Mouse (Mus musculus) heart, adult 2 months (tissue): ENCODE results near the gene Gm3238. TPM values are rescaled to one million over a fixed set of nuclear protein-coding genes. Genes with fewer than 3 reads are reported as not detected.
A peak's percentile ranks its signal among the peaks of the same experiment; 100 is the strongest.
"Not testable (repeated sequence)": the region's sequence is repeated elsewhere in the genome, so short reads cannot be mapped to it uniquely, and the experiment has no call there.

Source experiments
- DNase-seq, 2 experiments: peaks; one replicate each; pipeline ENCODE4 v3.0.0; 2021
- H3K27ac ChIP-seq: fragments of 200-600 bp; 2 replicates; pipeline ENCODE4 v1.8.1; 2022
- H3K27me3 ChIP-seq: fragments of 200-500 bp; 2 replicates; pipeline ENCODE4 v1.6.1; 2012; ENCODE audit warnings: mild to moderate bottlenecking, low read length, inconsistent platforms, mixed read lengths; ENCODE audit not compliant: control insufficient read depth, insufficient read depth
- H3K36me3 ChIP-seq: fragments of 200-500 bp; 2 replicates; pipeline ENCODE4 v1.6.1; 2012; ENCODE audit warnings: low read length, inconsistent platforms; ENCODE audit not compliant: control insufficient read depth, insufficient read depth
- H3K4me1 ChIP-seq: fragments of 200-500 bp; 2 replicates; pipeline ENCODE4 v1.6.1; 2011; ENCODE audit warnings: low read length; ENCODE audit not compliant: control insufficient read depth, insufficient read depth
- H3K4me3 ChIP-seq: fragments of 200-600 bp; 2 replicates; pipeline ENCODE4 v1.8.1; 2022
- H3K79me2 ChIP-seq: fragments of 200-500 bp; replicated peaks from 2 replicates; pipeline ENCODE4 v1.6.1; 2012; ENCODE audit warnings: mild to moderate bottlenecking, inconsistent platforms, low read length, moderate library complexity, mixed read lengths; ENCODE audit not compliant: control insufficient read depth, insufficient read depth
- H3K9ac ChIP-seq: fragments of 200-500 bp; 2 replicates; pipeline ENCODE4 v1.6.1; 2012; ENCODE audit warnings: low read depth, mild to moderate bottlenecking, control low read depth, inconsistent platforms, low read length, mixed read lengths
- CTCF ChIP-seq: fragments of 200-600 bp; IDR thresholded peaks from 2 replicates; pipeline ENCODE4 v1.8.1; 2022; ENCODE audit warnings: antibody characterized with exemption, mild to moderate bottlenecking, moderate library complexity
- EP300 ChIP-seq: fragments of 200-500 bp; IDR thresholded peaks from 2 replicates; pipeline ENCODE4 v1.6.1; 2011; ENCODE audit warnings: low read depth, low read length, control low read depth; ENCODE audit not compliant: insufficient read depth
- POLR2A ChIP-seq: fragments of 200-500 bp; IDR thresholded peaks from 2 replicates; pipeline ENCODE4 v1.6.1; 2011; ENCODE audit warnings: mild to moderate bottlenecking, low read depth, low read length, control low read depth; ENCODE audit not compliant: insufficient read depth
- WGBS: fragments of 180-500 bp; shearing (Covaris S2); methylation state at CpG from one replicate; pipeline ENCODE4 v1.1.7; 2018; 5-methylcytosine and 5-hydroxymethylcytosine counted together
- intact Hi-C: fragments of 180-260 bp; cut with DNase I; formaldehyde crosslinking; loops from one replicate; pipeline ENCODE4 v1.15.1; 2025
- polyA plus RNA-seq: library from polyadenylated mRNA; depleted of rRNA; stranded (reverse); fragments of >200 nt; gene quantifications from 2 replicates; pipeline ENCODE4 v1.2.3, GENCODE M21; 2012
- total RNA-seq, 2 experiments: library from RNA; stranded (reverse); gene quantifications; 2 replicates each; pipeline ENCODE4 v1.2.3; 2021

Gm3238 gene
- total and polyA plus RNA-seq, 3 experiments: not detected

GRCm38 (mm10) chr10:77804095-77804494 is 33.0 kb upstream of the Gm3238 start:
- H3K9ac ChIP-seq: no peak overlapping the region
- H3K36me3 ChIP-seq: no peaks in the 10 kb centered on the region
- TF ChIP-seq POLR2A: no peak
- intact Hi-C loops: no loop called here
- no peaks in the 10 kb centered on the region for H3K4me1 ChIP-seq
- no peaks in the 10 kb centered on the region for H3K27me3 ChIP-seq
- 57% methylated on average over 3 of the region's 3 CpGs for whole genome bisulfite sequencing
- DNase-seq: no peak
- H3K27ac ChIP-seq: no peak overlapping the region
- no peaks in the 10 kb centered on the region for H3K79me2 ChIP-seq
- H3K4me3 ChIP-seq: no peak overlapping the region

- Histone ChIP-seq H3K79me2 (no peaks in the 10 kb centered on the region), H3K27me3 (no peaks in the 10 kb centered on the region), H3K27ac (no peak within 1 kb of the TSS), H3K4me3 (no peak within 1 kb of the TSS), H3K9ac (no peak within 1 kb of the TSS), H3K4me1 (no peaks in the 10 kb centered on the region), H3K36me3 (no peaks in the 10 kb centered on the region)
- WGBS: 71% methylated on average over 8 of the region's 8 CpGs
- DNase-seq: no peak
- TF ChIP-seq EP300 (no peak), POLR2A (no peak), CTCF (no peak)
- intact Hi-C loops: loop anchor here (5.0 kb wide), 1 partner anchor 172 kb away; no protein-coding TSS in a partner anchor
These were observed 27.9 kb upstream of the Gm3238 start, which contains the start of gene Gm19668 for GRCm38 (mm10) chr10:77798921-77799508. Gene Gm19668, minus strand, starts transcription at chr10:77799133.

- H3K9ac ChIP-seq, H3K4me1 ChIP-seq, H3K27me3 ChIP-seq, H3K79me2 ChIP-seq, H3K27ac ChIP-seq, H3K36me3 ChIP-seq, DNase-seq, H3K4me3 ChIP-seq: not testable (repeated sequence)
- WGBS: 57% methylated on average over 3 of the region's 3 CpGs
- intact Hi-C loops: loop anchor here (5.0 kb wide), 1 partner anchor 171 kb away; no protein-coding TSS in a partner anchor
These were observed 27.2 kb upstream of the Gm3238 start for GRCm38 (mm10) chr10:77798164-77798920.

GRCm38 (mm10) chr10:77797677-77798076 is 26.6 kb upstream of the Gm3238 start:
- DNase-seq: no peak
- Histone ChIP-seq H3K27me3 (no peaks in the 10 kb centered on the region), H3K9ac (no peak overlapping the region), H3K4me1 (no peaks in the 10 kb centered on the region; the same call in 1 of the 2 replicates), H3K36me3 (no peaks in the 10 kb centered on the region), H3K27ac (no peak overlapping the region), H3K4me3 (no peak overlapping the region), H3K79me2 (no peaks in the 10 kb centered on the region)
- intact Hi-C loops: loop anchor here (5.0 kb wide), 1 partner anchor 170 kb away; no protein-coding TSS in a partner anchor
- TF ChIP-seq CTCF (no peak), EP300 (no peak), POLR2A (no peak)
- WGBS: 8% methylated on average over 3 of the region's 3 CpGs

GRCm38 (mm10) chr10:77794976-77795375 is 23.9 kb upstream of the Gm3238 start, which contains the start of gene Gm9639:
Gene Gm9639, minus strand, starts transcription at chr10:77795076.
- Histone ChIP-seq H3K27ac (no peak within 1 kb of the TSS), H3K36me3 (no peaks in the 10 kb centered on the region), H3K4me3 (no peak within 1 kb of the TSS), H3K9ac (no peak within 1 kb of the TSS), H3K27me3 (no peaks in the 10 kb centered on the region), H3K4me1 (no peaks in the 10 kb centered on the region; the same call in 1 of the 2 replicates), H3K79me2 (no peaks in the 10 kb centered on the region)
- intact Hi-C loops: loop anchor here (5.0 kb wide), 1 partner anchor 168 kb away; no protein-coding TSS in a partner anchor
- WGBS: 48% methylated on average over 2 of the region's 2 CpGs
- DNase-seq: no peak
- no peak for TF ChIP-seq POLR2A
- TF ChIP-seq CTCF: no peak
- TF ChIP-seq EP300: no peak

- H3K4me1 ChIP-seq: no peaks in the 10 kb centered on the region; the same call in 1 of the 2 replicates
- intact Hi-C loops: no loop called here
- no peak overlapping the region for H3K27ac ChIP-seq
- no peak for TF ChIP-seq CTCF
- no peak for TF ChIP-seq POLR2A
- no peak for TF ChIP-seq EP300
- H3K27me3 ChIP-seq: no peaks in the 10 kb centered on the region
- no peaks in the 10 kb centered on the region for H3K36me3 ChIP-seq
- H3K79me2 ChIP-seq: no peaks in the 10 kb centered on the region
- no peak overlapping the region for H3K4me3 ChIP-seq
- no peak overlapping the region for H3K9ac ChIP-seq
- DNase-seq: no peak
- WGBS: 68% methylated on average over 2 of the region's 2 CpGs
These were observed 17.5 kb upstream of the Gm3238 start for GRCm38 (mm10) chr10:77788621-77789020.

GRCm38 (mm10) chr10:77787876-77788275 is 16.8 kb upstream of the Gm3238 start, which contains the start of gene Gm7137:
Gene Gm7137, minus strand, starts transcription at chr10:77788200.
- H3K4me1 ChIP-seq, H3K79me2 ChIP-seq, H3K27ac ChIP-seq, H3K4me3 ChIP-seq, H3K36me3 ChIP-seq, H3K27me3 ChIP-seq, H3K9ac ChIP-seq, intact Hi-C loops: not testable (repeated sequence)
- DNase-seq: peak; percentile 29 to 56
- WGBS: 45% methylated on average over 1 of the region's 1 CpGs

- H3K27ac ChIP-seq, H3K79me2 ChIP-seq, H3K4me3 ChIP-seq, H3K36me3 ChIP-seq, H3K4me1 ChIP-seq, intact Hi-C loops, H3K27me3 ChIP-seq, H3K9ac ChIP-seq, DNase-seq: not testable (repeated sequence)
- 72% methylated on average over 3 of the region's 3 CpGs for WGBS
These were observed 12.3 kb upstream of the Gm3238 start for GRCm38 (mm10) chr10:77783396-77783795.
